ENCODE assay signal across 14 mouse cellular contexts in the genomic region with DNA sequence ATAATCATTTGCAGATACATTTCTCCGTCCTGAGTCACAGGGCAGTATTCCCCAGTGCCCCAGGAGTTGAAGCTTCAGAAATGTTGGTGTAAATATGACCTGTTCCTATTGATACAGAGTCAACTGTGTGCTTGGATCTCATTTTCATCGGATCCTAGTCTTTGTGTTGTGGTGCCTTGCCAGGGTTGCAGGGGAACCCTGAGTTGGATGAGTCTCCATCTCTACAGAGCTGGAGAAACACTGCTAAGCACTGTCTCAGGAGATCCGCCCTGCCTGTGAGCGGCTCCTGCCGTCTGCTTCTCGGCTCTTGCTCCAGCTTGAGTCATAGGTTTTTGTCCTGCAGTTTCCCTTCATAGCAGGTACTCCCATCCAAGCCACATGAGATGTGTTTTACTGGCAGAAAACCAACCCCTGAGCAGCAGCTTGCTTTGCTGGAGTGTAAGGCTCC. TPM values are rescaled to one million over a fixed set of nuclear protein-coding genes. Genes with fewer than 3 reads are reported as not detected.
DNase-seq lines count a peak whose midpoint lies in the region; ATAC-seq and TF ChIP-seq lines count a peak whose summit lies in the region.
"Had no signal": no experiment of that assay in that cellular context is flagged by ENCODE, and none has a peak within 500 bp of the region (broad histone marks: within the 10 kb centered on the region; RNA-seq: fewer than 3 reads in every experiment).

No protein-coding gene starts in this region.

- WGBS in embryonic facial prominence, embryonic 12.5 days = 71% methylated on average over 6 of the region's 6 CpGs
- 87% methylated on average over 6 of the region's 6 CpGs for WGBS in embryonic facial prominence, embryonic 10.5 days
- 89% methylated on average over 6 of the region's 6 CpGs for WGBS in intestine, embryonic 16.5 days

- peaks cover 33% of the 10 kb centered on the region for H3K4me1 ChIP-seq in embryonic facial prominence, embryonic 12.5 days
- H3K4me1 ChIP-seq in embryonic facial prominence, embryonic 10.5 days = peaks cover 49% of the 10 kb centered on the region
- peaks cover 32% of the 10 kb centered on the region for H3K4me1 ChIP-seq in intestine, embryonic 16.5 days (ENCODE audit: control insufficient read depth, insufficient read depth, low read length)

- H3K36me3 ChIP-seq in embryonic facial prominence, embryonic 12.5 days = no peaks in the 10 kb centered on the region
- peaks cover 8% of the 10 kb centered on the region for H3K36me3 ChIP-seq in embryonic facial prominence, embryonic 10.5 days (replicated peaks)
- H3K36me3 ChIP-seq in intestine, embryonic 16.5 days (ENCODE audit: control insufficient read depth, insufficient read depth, low read length) = no peaks in the 10 kb centered on the region
- H3K36me3 ChIP-seq: midbrain, embryonic 13.5 days had no signal

- no peak for ATAC-seq in embryonic facial prominence, embryonic 12.5 days (ENCODE audit: insufficient number of reproducible peaks, insufficient read depth, low FRiP score, low TSS enrichment)
- ATAC-seq in intestine, embryonic 16.5 days = no peak
- ATAC-seq: midbrain, embryonic 13.5 days had no signal

- no peak for TF ChIP-seq CTCF in layer of hippocampus, adult 2 months (conservative IDR thresholded peaks at IDR 0.05)

- H3K27ac ChIP-seq in embryonic facial prominence, embryonic 12.5 days = 0 out of 2 replicates have a peak overlapping the region, but pooled peaks have one; percentile 18
- no peak overlapping the region for H3K27ac ChIP-seq in embryonic facial prominence, embryonic 10.5 days (replicated peaks)
- H3K27ac ChIP-seq in layer of hippocampus, adult 2 months = peak overlapping the region; percentile 32; the same call in 1 of the 2 replicates
- H3K27ac ChIP-seq in intestine, embryonic 16.5 days (ENCODE audit: low read length) = no peak overlapping the region
- H3K27ac ChIP-seq: forebrain, embryonic 10.5 days; heart, adult 2 months; macrophage; midbrain, embryonic 13.5 days had no signal

- no peak for DNase-seq in embryonic facial prominence, embryonic 10.5 days (ENCODE audit: low spot score)
- no peak for DNase-seq in layer of hippocampus, adult 2 months (ENCODE audit: low spot score in 2 of 2)
- DNase-seq in layer of hippocampus, postnatal 14 days (ENCODE audit: low spot score in 2 of 2) = no peak
- peak; percentile 68 for DNase-seq in cerebellum, adult 9-11 months
- DNase-seq in left cerebral cortex, adult 9 months (ENCODE audit: low spot score in 2 of 2) = no peak
- DNase-seq: adrenal gland, postnatal 25 days; lung, embryonic 14.5 days; thymus, postnatal 25 days had no signal

- H3K27me3 ChIP-seq in embryonic facial prominence, embryonic 12.5 days = no peaks in the 10 kb centered on the region
- H3K27me3 ChIP-seq in embryonic facial prominence, embryonic 10.5 days (replicated peaks; ENCODE audit: low read depth, poor library complexity, severe bottlenecking) = no peaks in the 10 kb centered on the region
- H3K27me3 ChIP-seq in intestine, embryonic 16.5 days (replicated peaks; ENCODE audit: control insufficient read depth, insufficient read depth, low read length) = no peaks in the 10 kb centered on the region
- H3K27me3 ChIP-seq: midbrain, embryonic 13.5 days had no signal

- no peak overlapping the region for H3K4me2 ChIP-seq in embryonic facial prominence, embryonic 12.5 days (replicated peaks)
- H3K4me2 ChIP-seq in intestine, embryonic 16.5 days (ENCODE audit: low read depth, low read length) = no peak overlapping the region
- H3K4me2 ChIP-seq: lung, embryonic 14.5 days; midbrain, embryonic 13.5 days had no signal

- no peaks in the 10 kb centered on the region for H3K9me3 ChIP-seq in embryonic facial prominence, embryonic 12.5 days
- no peaks in the 10 kb centered on the region for H3K9me3 ChIP-seq in embryonic facial prominence, embryonic 10.5 days
- no peaks in the 10 kb centered on the region for H3K9me3 ChIP-seq in intestine, embryonic 16.5 days (ENCODE audit: control insufficient read depth, low read length)
- H3K9me3 ChIP-seq: forebrain, embryonic 10.5 days; midbrain, embryonic 13.5 days had no signal

- no peak overlapping the region for H3K9ac ChIP-seq in embryonic facial prominence, embryonic 12.5 days
- H3K9ac ChIP-seq in intestine, embryonic 16.5 days (ENCODE audit: low read depth, low read length) = no peak overlapping the region
- H3K9ac ChIP-seq: lung, embryonic 14.5 days; midbrain, embryonic 13.5 days had no signal

- no peak overlapping the region for H3K4me3 ChIP-seq in embryonic facial prominence, embryonic 12.5 days
- no peak overlapping the region for H3K4me3 ChIP-seq in embryonic facial prominence, embryonic 10.5 days
- H3K4me3 ChIP-seq in layer of hippocampus, adult 2 months = no peak overlapping the region
- H3K4me3 ChIP-seq in intestine, embryonic 16.5 days (ENCODE audit: low read length) = no peak overlapping the region
- H3K4me3 ChIP-seq: forebrain, embryonic 10.5 days; heart, adult 2 months; midbrain, embryonic 13.5 days had no signal

RNA-seq across cellular contexts. Expression of a gene that starts 15.9 kb away (rescaled TPM):
- 11.9 and 12.0 TPM in 2 replicates for polyA plus RNA-seq in embryonic facial prominence, embryonic 12.5 days (2016; fragmentation: Nextera tagmentation; extraction: Ambion mirVana)
- 8.0 and 8.9 TPM in 2 replicates for polyA plus RNA-seq in embryonic facial prominence, embryonic 10.5 days (2016; fragmentation: Nextera tagmentation; extraction: Ambion mirVana)
- 10 to 100 TPM; 39.8 to 41.1 TPM for total RNA-seq in layer of hippocampus, adult 2 months (2021)
- total RNA-seq in layer of hippocampus, postnatal 14 days (2021) = 10 to 100 TPM; 34.8 to 35.3 TPM
- polyA plus RNA-seq in intestine, embryonic 16.5 days (2015; fragmentation: Nextera tagmentation; extraction: Ambion mirVana) = 6.8 and 9.9 TPM in 2 replicates

RNA-seq across cellular contexts. Expression of a gene that starts 35.8 kb away (rescaled TPM):
- 5.9 and 6.5 TPM in 2 replicates for polyA plus RNA-seq in embryonic facial prominence, embryonic 12.5 days (2016; fragmentation: Nextera tagmentation; extraction: Ambion mirVana)
- polyA plus RNA-seq in embryonic facial prominence, embryonic 10.5 days (2016; fragmentation: Nextera tagmentation; extraction: Ambion mirVana) = 4.8 and 5.5 TPM in 2 replicates
- total RNA-seq in layer of hippocampus, adult 2 months (2021) = 10 to 100 TPM; 15.2 TPM
- total RNA-seq in layer of hippocampus, postnatal 14 days (2021) = 10 to 100 TPM; 12.7 to 13.6 TPM
- polyA plus RNA-seq in intestine, embryonic 16.5 days (2015; fragmentation: Nextera tagmentation; extraction: Ambion mirVana) = 3.2 and 3.5 TPM in 2 replicates

RNA-seq across cellular contexts. Expression of a gene that starts 53.9 kb away (rescaled TPM):
- polyA plus RNA-seq in embryonic facial prominence, embryonic 12.5 days (2016; fragmentation: Nextera tagmentation; extraction: Ambion mirVana) = 17.1 and 18.7 TPM in 2 replicates
- 11.4 and 12.6 TPM in 2 replicates for polyA plus RNA-seq in embryonic facial prominence, embryonic 10.5 days (2016; fragmentation: Nextera tagmentation; extraction: Ambion mirVana)
- total RNA-seq in layer of hippocampus, adult 2 months (2021) = 1 to 10 TPM; 5.1 to 5.9 TPM
- total RNA-seq in layer of hippocampus, postnatal 14 days (2021) = 1 to 10 TPM; 3.9 to 4.1 TPM
- polyA plus RNA-seq in intestine, embryonic 16.5 days (2015; fragmentation: Nextera tagmentation; extraction: Ambion mirVana) = 7.4 and 7.6 TPM in 2 replicates

RNA-seq across cellular contexts. Expression of a gene that starts 54.1 kb away (rescaled TPM):
- polyA plus RNA-seq in embryonic facial prominence, embryonic 12.5 days (2016; fragmentation: Nextera tagmentation; extraction: Ambion mirVana) = 178 and 183 TPM in 2 replicates
- 194 and 197 TPM in 2 replicates for polyA plus RNA-seq in embryonic facial prominence, embryonic 10.5 days (2016; fragmentation: Nextera tagmentation; extraction: Ambion mirVana)
- 100 to 1,000 TPM; 173 to 186 TPM for total RNA-seq in layer of hippocampus, adult 2 months (2021)
- 100 to 1,000 TPM; 219 to 224 TPM for total RNA-seq in layer of hippocampus, postnatal 14 days (2021)
- 289 and 291 TPM in 2 replicates for polyA plus RNA-seq in intestine, embryonic 16.5 days (2015; fragmentation: Nextera tagmentation; extraction: Ambion mirVana)

Comparison
In these comparisons a context has a peak if more than half of its experiments do, and no peak if none do; other contexts are left out.
1. H3K27ac ChIP-seq: peak in embryonic facial prominence, embryonic 12.5 days (single experiment) and layer of hippocampus, adult 2 months (single experiment); none in embryonic facial prominence, embryonic 10.5 days (single experiment) and intestine, embryonic 16.5 days (single experiment).